Mouse (Mus musculus) spleen, postnatal 36 days (tissue): Measurements from ENCODE around the gene Csde1.

Experiments
- DNase-seq, 2 experiments: peaks; one replicate each; pipeline ENCODE4 v3.0.0; 2022; ENCODE audit warnings: low spot score in 2 of 2, mixed read lengths in 1 of 2

Gene Csde1

GRCm38 (mm10) chr3:103020249-103020942 lies at the start of gene Csde1:
Csde1 (plus strand) TSS chr3:103020426.
- DNase-seq: peak; percentile 98

GRCm38 (mm10) chr3:102970508-102970907 lies 49.7 kb upstream of the Csde1 start:
- DNase-seq: no peak

- DNase-seq: no peak
These were observed 43.3 kb upstream of the Csde1 start for GRCm38 (mm10) chr3:102976906-102977305.

- no peak for DNase-seq
These were observed 40.5 kb upstream of the Csde1 start for GRCm38 (mm10) chr3:102979550-102980348.

- no peak for DNase-seq
These were observed 39.9 kb upstream of the Csde1 start for GRCm38 (mm10) chr3:102980349-102980736.

- DNase-seq: no peak
These were observed 29.2 kb upstream of the Csde1 start for GRCm38 (mm10) chr3:102991041-102991440.

- no peak for DNase-seq
These were observed 27.3 kb upstream of the Csde1 start for GRCm38 (mm10) chr3:102992936-102993335.

- no peak for DNase-seq
These were observed 25.0 kb upstream of the Csde1 start for GRCm38 (mm10) chr3:102995233-102995604.

- DNase-seq: peak; percentile 95 to 96
These were observed 24.5 kb upstream of the Csde1 start, which contains the start of gene Sike1 for GRCm38 (mm10) chr3:102995605-102996321. Sike1 (plus strand) TSS chr3:102995708.

GRCm38 (mm10) chr3:102997036-102997435 lies 23.2 kb upstream of the Csde1 start:
- no peak for DNase-seq

- no peak for DNase-seq
These were observed 22.6 kb upstream of the Csde1 start for GRCm38 (mm10) chr3:102997591-102997990.

- DNase-seq: no peak
These were observed 18.6 kb upstream of the Csde1 start for GRCm38 (mm10) chr3:103001595-103001994.

- peak; percentile 64 to 69 for DNase-seq
These were observed 2.9 kb upstream of the Csde1 start for GRCm38 (mm10) chr3:103017350-103017749.

- no peak for DNase-seq
These were observed 764 bp upstream of the Csde1 start for GRCm38 (mm10) chr3:103019462-103019861.

- peak; percentile 88 to 89 for DNase-seq
These were observed 865 bp downstream of the Csde1 start for GRCm38 (mm10) chr3:103020943-103021638.

- DNase-seq: peak in 1 of 2 experiments; percentile 22
These were observed 5.9 kb downstream of the Csde1 start for GRCm38 (mm10) chr3:103026174-103026573.

GRCm38 (mm10) chr3:103040285-103040684 lies 20.1 kb downstream of the Csde1 start:
- no peak for DNase-seq

GRCm38 (mm10) chr3:103040861-103041379 lies 20.7 kb downstream of the Csde1 start:
- DNase-seq: no peak

- no peak for DNase-seq
These were observed 35.9 kb downstream of the Csde1 start for GRCm38 (mm10) chr3:103056016-103056595.

- DNase-seq: no peak
These were observed 37.5 kb downstream of the Csde1 start for GRCm38 (mm10) chr3:103057752-103058151.
